ENCODE assay signal across 9 mouse cellular contexts in genomic region chr2:52957771-52958534, GRCm38 (mm10).
DNase-seq lines count a peak whose midpoint lies in the region; ATAC-seq and TF ChIP-seq lines count a peak whose summit lies in the region.
"Had no signal": no experiment of that assay in that cellular context is flagged by ENCODE, and none has a peak within 500 bp of the region (broad histone marks: within the 10 kb centered on the region; RNA-seq: fewer than 3 reads in every experiment).

No protein-coding gene starts in this region.

- H3K4me2 ChIP-seq in embryonic facial prominence, embryonic 11.5 days (ENCODE audit: low read depth, low read length): no peak overlapping the region; the same call in 1 of the 2 replicates
- peak overlapping the region; percentile 46 for H3K4me2 ChIP-seq in hindbrain, embryonic 16.5 days (ENCODE audit: low read length)
- H3K4me2 ChIP-seq in myocyte (ENCODE audit: low read depth): peak overlapping the region; percentile 74

- no peaks in the 10 kb centered on the region for H3K79me2 ChIP-seq in heart, adult 2 months (replicated peaks; ENCODE audit: control insufficient read depth, insufficient read depth, low read length)
- H3K79me2 ChIP-seq in myocyte (ENCODE audit: control insufficient read depth, insufficient read depth): no peaks in the 10 kb centered on the region

- TF ChIP-seq CTCF in heart, adult 2 months (IDR thresholded peaks at IDR 0.05): no peak

- H3K27me3 ChIP-seq in heart, adult 2 months (ENCODE audit: control insufficient read depth, insufficient read depth, low read length): no peaks in the 10 kb centered on the region
- H3K27me3 ChIP-seq in embryonic facial prominence, embryonic 11.5 days (ENCODE audit: control insufficient read depth, insufficient read depth, low read length): no peaks in the 10 kb centered on the region
- H3K27me3 ChIP-seq in hindbrain, embryonic 16.5 days (replicated peaks; ENCODE audit: control insufficient read depth, insufficient read depth, low read length): no peaks in the 10 kb centered on the region
- no peaks in the 10 kb centered on the region for H3K27me3 ChIP-seq in myocyte (ENCODE audit: control insufficient read depth, insufficient read depth, insufficient read length)
- H3K27me3 ChIP-seq: liver, embryonic 12.5 days had no signal

- intact Hi-C loops in heart, adult 2 months (cut with DNase I): loop anchor here (5.0 kb wide), 1 partner anchor 34 kb away; no protein-coding TSS in a partner anchor

- 80% methylated on average over 8 of the region's 8 CpGs for WGBS in heart, adult 2 months
- 47% methylated on average over 8 of the region's 8 CpGs for WGBS in embryonic facial prominence, embryonic 11.5 days
- 26% methylated on average over 8 of the region's 8 CpGs for WGBS in hindbrain, embryonic 16.5 days

- no peak overlapping the region for H3K9ac ChIP-seq in heart, adult 2 months (ENCODE audit: low read depth, low read length)
- H3K9ac ChIP-seq in embryonic facial prominence, embryonic 11.5 days (replicated peaks; ENCODE audit: low read length): no peak overlapping the region
- H3K9ac ChIP-seq in hindbrain, embryonic 16.5 days (ENCODE audit: low read depth, low read length): no peak overlapping the region; the same call in 1 of the 2 replicates
- H3K9ac ChIP-seq: liver, embryonic 12.5 days had no signal

- H3K36me3 ChIP-seq in heart, adult 2 months (ENCODE audit: control insufficient read depth, insufficient read depth, low read length): peaks cover 2% of the 10 kb centered on the region; the same call in 1 of the 2 replicates
- no peaks in the 10 kb centered on the region for H3K36me3 ChIP-seq in embryonic facial prominence, embryonic 11.5 days (replicated peaks; ENCODE audit: control insufficient read depth, insufficient read depth, low read depth, low read length)
- no peaks in the 10 kb centered on the region for H3K36me3 ChIP-seq in hindbrain, embryonic 16.5 days (ENCODE audit: control insufficient read depth, insufficient read depth, low read length)
- H3K36me3 ChIP-seq in myocyte (ENCODE audit: control insufficient read depth, insufficient read depth): no peaks in the 10 kb centered on the region
- H3K36me3 ChIP-seq: liver, embryonic 12.5 days had no signal

- no peak for DNase-seq in heart, adult 2 months
- no peak for DNase-seq in heart, adult 8-10 months (ENCODE audit: low spot score)
- no peak for DNase-seq in embryonic facial prominence, embryonic 11.5 days (ENCODE audit: low spot score)
- no peak for DNase-seq in right cerebral cortex, adult 2 months (ENCODE audit: low spot score in 2 of 2)
- DNase-seq in cerebellum, adult 9-10 months: no peak
- no peak for DNase-seq in MN1 (ENCODE audit: low spot score)

- no peak overlapping the region for H3K4me3 ChIP-seq in heart, adult 2 months
- no peak overlapping the region for H3K4me3 ChIP-seq in embryonic facial prominence, embryonic 11.5 days (ENCODE audit: low read depth, low read length)
- no peak overlapping the region for H3K4me3 ChIP-seq in hindbrain, embryonic 16.5 days (ENCODE audit: low read length)
- peak overlapping the region; percentile 1 for H3K4me3 ChIP-seq in myocyte
- H3K4me3 ChIP-seq: liver, embryonic 12.5 days had no signal

- no peak for TF ChIP-seq EP300 in heart, adult 2 months (IDR thresholded peaks at IDR 0.05; ENCODE audit: insufficient read depth, low read depth, low read length)

- no peak overlapping the region for H3ac ChIP-seq in myocyte (ENCODE audit: control insufficient read depth, insufficient read length)

- ATAC-seq in embryonic facial prominence, embryonic 11.5 days (replicated peaks; ENCODE audit: insufficient number of reproducible peaks, low FRiP score, low TSS enrichment, low read depth): peak; percentile 41; the same call in 1 of the 2 replicates
- ATAC-seq in hindbrain, embryonic 16.5 days: peak; percentile 35
- ATAC-seq: liver, embryonic 12.5 days had no signal

- H3K9me3 ChIP-seq in embryonic facial prominence, embryonic 11.5 days (replicated peaks; ENCODE audit: control insufficient read depth, low read length): no peaks in the 10 kb centered on the region
- H3K9me3 ChIP-seq in hindbrain, embryonic 16.5 days (ENCODE audit: control insufficient read depth, low read length): no peaks in the 10 kb centered on the region
- H3K9me3 ChIP-seq: liver, embryonic 12.5 days had no signal

- TF ChIP-seq POLR2A in heart, adult 2 months (IDR thresholded peaks at IDR 0.05; ENCODE audit: insufficient read depth, low read depth, low read length): no peak
- TF ChIP-seq POLR2A in myocyte (IDR thresholded peaks at IDR 0.05; ENCODE audit: insufficient read length, low read depth): no peak

- peak overlapping the region; percentile 8; the same call in 1 of the 2 replicates for H3K27ac ChIP-seq in heart, adult 2 months
- no peak overlapping the region; the same call in 1 of the 2 replicates for H3K27ac ChIP-seq in embryonic facial prominence, embryonic 11.5 days (replicated peaks; ENCODE audit: low read depth, low read length)
- peak overlapping the region; percentile 66 for H3K27ac ChIP-seq in hindbrain, embryonic 16.5 days (ENCODE audit: low read depth, low read length)
- H3K27ac ChIP-seq: liver, embryonic 12.5 days had no signal

- peaks cover 23% of the 10 kb centered on the region for H3K4me1 ChIP-seq in heart, adult 2 months (ENCODE audit: control insufficient read depth, insufficient read depth, low read length)
- H3K4me1 ChIP-seq in embryonic facial prominence, embryonic 11.5 days (ENCODE audit: control insufficient read depth, insufficient read depth, low read length): peaks cover 9% of the 10 kb centered on the region
- peaks cover 24% of the 10 kb centered on the region for H3K4me1 ChIP-seq in hindbrain, embryonic 16.5 days (ENCODE audit: control insufficient read depth, insufficient read depth, low read depth, low read length)
- H3K4me1 ChIP-seq: liver, embryonic 12.5 days had no signal

TF ChIP-seq in myocyte, 11 proteins besides CTCF, POLR2A, EP300 and RAD21:
- peak in 1 of 3 experiments; percentile 15 for TF ChIP-seq MYOG (IDR thresholded peaks at IDR 0.05; ENCODE audit: control insufficient read depth in 1 of 3, insufficient read depth in 1 of 3, insufficient read length in 2 of 3, low read depth in 2 of 3)
- no peak for TF ChIP-seq POLR2AphosphoS2 (IDR thresholded peaks at IDR 0.05; ENCODE audit: insufficient read length, low read depth)
TF ChIP-seq in myocyte: peak in this region for 1.
